15 mouse cellular contexts compared by ENCODE assay signal in the genomic region with DNA sequence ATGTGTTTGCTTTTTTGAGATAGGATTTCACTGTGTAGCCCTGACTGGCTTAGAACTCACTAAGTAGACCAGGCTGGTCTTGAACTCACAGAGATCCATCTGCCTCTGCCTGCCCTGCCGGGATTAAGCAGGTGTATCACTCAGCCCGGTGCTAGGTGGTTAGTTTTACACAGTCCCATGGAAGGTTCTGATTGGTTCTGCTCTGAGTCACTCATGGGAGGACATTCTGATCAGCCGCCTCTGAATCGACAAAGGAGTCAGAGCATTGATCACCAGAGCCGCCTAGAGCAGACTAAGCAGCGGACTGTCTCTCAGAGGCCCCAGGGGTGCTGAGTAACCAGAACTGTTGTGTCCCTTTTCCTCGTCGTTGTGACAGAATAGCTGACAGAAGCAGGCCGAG.
"Had no signal": no experiment of that assay in that cellular context is flagged by ENCODE, and none has a peak within 500 bp of the region (broad histone marks: within the 10 kb centered on the region; RNA-seq: fewer than 3 reads in every experiment).

No protein-coding gene starts in this region.

- H3K9me3 ChIP-seq: lung, embryonic 15.5 days; megakaryocyte, embryonic 14.5 days; midbrain, embryonic 10.5 days; midbrain, embryonic 13.5 days; neural tube, embryonic 13.5 days had no signal

- H3K4me1 ChIP-seq: neural tube, embryonic 13.5 days had no signal

- H3K9ac ChIP-seq: liver, embryonic 14.5 days; lung, embryonic 15.5 days; midbrain, embryonic 13.5 days; neural tube, embryonic 13.5 days had no signal

- H3K4me3 ChIP-seq: layer of hippocampus, adult 2 months; lung, embryonic 15.5 days; megakaryocyte, embryonic 14.5 days; midbrain, embryonic 10.5 days; midbrain, embryonic 13.5 days; myocyte; neural tube, embryonic 13.5 days had no signal

- ATAC-seq: midbrain, embryonic 13.5 days; midbrain, embryonic 16.5 days had no signal

- H3K4me2 ChIP-seq: lung, embryonic 15.5 days; midbrain, embryonic 13.5 days; neural tube, embryonic 13.5 days had no signal

- DNase-seq: layer of hippocampus, adult 9-11 months; retina, postnatal 1 day; thymus, postnatal 14 days; thymus, postnatal 4 days had no signal

- H3K27ac ChIP-seq: kidney, postnatal 0 days; layer of hippocampus, adult 2 months; liver, embryonic 14.5 days; lung, embryonic 15.5 days; midbrain, embryonic 10.5 days; midbrain, embryonic 13.5 days; neural tube, embryonic 13.5 days; stomach, postnatal 0 days had no signal

- H3K27me3 ChIP-seq: lung, embryonic 15.5 days; megakaryocyte, embryonic 14.5 days; midbrain, embryonic 13.5 days; neural tube, embryonic 13.5 days had no signal
